Mouse (Mus musculus) urinary bladder, postnatal 4 days (tissue): ENCODE results near the gene Tgif1.
"Not testable (repeated sequence)": the region's sequence is repeated elsewhere in the genome, so short reads cannot be mapped to it uniquely, and the experiment has no call there.

Experiments used
- DNase-seq, 2 experiments: peaks; one replicate each; pipeline ENCODE4 v3.0.0; 2021 to 2022; ENCODE audit warnings: low spot score in 2 of 2

Gene Tgif1

DNA sequence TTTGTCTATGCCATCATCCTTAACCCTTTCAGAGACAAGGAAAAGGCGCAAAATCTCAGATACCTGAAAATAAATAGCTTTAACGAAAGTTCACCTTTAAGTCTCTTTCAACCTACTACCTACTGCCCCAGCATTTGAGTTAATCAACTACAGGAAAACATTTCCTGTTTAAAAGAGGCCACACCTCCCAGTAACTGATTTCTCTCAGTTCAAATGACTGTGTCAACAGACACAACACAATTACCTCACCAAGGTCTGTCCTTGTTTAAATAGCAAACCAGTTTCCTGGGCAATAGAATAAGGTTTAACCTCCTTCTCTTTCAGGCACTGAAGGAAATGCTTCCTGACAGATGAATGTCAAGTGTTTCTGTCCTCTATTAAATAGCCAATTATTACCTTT lies 7.8 kb downstream of the Tgif1 start:
- no peak for DNase-seq

DNA sequence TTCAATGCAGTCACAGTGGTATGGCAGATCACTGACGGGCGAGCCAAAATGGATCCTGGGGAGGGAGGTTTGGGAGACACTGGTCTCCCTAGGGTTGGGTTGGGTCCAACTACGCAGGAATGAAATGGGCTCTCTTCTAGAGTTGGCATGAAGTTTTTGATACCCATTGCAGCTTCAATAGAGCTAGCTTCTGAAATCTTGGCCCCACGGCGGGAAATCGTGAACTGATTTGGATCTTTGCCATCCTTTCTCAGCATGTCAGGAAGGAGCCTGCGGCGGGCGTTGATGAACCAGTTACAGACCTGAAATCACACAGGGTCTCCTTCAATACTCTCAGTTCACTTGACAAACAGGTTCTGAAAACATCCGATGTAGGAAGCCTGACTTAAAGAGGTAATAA lies 8.4 kb downstream of the Tgif1 start:
- DNase-seq, result no peak

DNA sequence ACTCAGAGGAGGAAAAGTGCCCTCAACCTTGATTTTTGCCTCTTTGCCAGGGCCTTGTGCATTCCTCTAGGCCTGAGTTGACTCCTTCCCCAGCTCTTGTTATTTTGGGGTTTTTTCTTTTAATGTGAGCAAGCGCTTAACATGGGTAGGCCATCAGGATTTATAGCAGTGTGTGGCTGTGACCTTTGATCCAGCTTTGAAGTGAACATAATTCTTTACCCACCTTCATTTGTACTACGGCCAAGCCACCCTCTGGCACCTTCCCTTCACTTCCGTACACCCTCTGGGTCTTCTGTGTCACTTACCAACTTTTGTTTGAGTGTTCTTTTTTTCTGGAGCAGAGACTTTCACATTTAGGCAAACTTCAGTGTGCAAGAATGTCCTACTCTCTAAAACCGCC lies 10.1 kb downstream of the Tgif1 start:
- DNase-seq, result no peak

DNA sequence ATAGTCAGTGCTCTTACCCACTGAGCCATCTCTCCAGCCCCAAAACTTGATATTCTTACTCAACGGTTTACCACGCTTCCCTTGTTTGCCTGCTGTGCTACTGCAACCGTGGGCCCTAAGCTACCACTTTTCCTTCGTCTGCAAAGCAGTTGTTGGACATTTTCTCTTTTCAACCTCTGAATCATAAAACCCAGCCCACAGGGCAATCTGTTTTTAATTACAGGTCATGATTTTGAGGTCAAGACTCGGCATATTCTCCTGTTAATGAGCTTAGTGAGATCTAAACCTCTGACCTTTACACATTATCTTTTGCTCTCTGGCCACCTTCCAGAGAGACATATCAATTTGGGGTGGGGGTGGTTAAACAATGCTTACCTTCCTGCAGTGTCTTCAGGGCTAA lies 14.8 kb downstream of the Tgif1 start:
- no peak for DNase-seq

DNA sequence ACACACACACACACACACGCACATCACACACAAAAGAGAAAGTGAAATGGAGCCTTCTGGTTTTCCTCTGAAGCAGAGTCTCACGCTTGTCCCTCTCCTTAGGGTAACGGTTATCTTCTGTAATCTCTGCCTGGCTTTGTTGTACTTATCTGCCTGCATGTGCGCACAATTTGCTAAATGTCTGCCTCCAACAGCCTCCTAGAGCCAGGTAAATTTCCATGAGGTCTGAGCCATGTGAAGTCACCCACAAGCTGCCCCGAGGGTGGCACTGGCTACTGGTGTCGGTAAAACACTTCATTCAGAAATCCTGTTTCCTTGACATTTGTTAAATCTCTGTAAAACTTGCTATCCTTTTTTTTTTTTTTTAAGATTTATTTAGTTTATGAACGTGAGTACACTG lies 15.3 kb downstream of the Tgif1 start:
- DNase-seq, result no peak

DNA sequence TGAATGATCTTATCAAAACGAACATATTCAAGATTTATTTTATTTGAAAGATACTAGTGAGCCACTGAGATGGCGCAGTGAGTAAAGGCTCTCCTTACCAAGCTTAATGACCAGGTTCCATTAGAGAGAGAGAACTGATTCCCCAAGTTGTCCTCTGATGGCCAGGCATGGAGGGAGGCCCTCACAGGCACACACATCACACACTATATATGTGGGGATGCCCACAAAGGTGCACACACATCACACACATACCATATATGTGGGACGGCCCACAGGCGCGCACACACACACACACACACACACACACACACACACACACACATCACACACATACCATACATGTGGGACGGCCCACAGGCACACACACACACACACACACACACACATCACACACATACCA lies 15.9 kb downstream of the Tgif1 start:
- not testable (repeated sequence) for DNase-seq

DNA sequence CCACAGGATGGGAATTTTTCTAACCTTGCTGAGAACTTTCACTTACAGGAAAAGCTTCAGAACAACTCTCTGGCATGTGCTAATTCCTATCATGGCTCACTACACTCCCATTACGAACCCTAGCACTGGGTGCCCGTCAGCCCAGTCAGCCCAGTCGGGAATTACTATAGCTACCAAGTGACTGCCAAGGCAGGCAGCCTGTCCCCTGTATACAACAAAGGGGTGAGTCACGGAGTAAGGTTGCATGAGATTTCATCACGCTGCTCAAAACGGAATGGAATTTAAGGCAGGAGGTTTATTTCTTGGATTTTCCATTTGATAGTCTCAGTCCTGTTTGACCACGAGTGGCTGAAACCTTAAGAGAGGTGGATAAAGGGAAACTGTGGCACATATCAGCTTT lies 16.5 kb downstream of the Tgif1 start:
- DNase-seq, result no peak

DNA sequence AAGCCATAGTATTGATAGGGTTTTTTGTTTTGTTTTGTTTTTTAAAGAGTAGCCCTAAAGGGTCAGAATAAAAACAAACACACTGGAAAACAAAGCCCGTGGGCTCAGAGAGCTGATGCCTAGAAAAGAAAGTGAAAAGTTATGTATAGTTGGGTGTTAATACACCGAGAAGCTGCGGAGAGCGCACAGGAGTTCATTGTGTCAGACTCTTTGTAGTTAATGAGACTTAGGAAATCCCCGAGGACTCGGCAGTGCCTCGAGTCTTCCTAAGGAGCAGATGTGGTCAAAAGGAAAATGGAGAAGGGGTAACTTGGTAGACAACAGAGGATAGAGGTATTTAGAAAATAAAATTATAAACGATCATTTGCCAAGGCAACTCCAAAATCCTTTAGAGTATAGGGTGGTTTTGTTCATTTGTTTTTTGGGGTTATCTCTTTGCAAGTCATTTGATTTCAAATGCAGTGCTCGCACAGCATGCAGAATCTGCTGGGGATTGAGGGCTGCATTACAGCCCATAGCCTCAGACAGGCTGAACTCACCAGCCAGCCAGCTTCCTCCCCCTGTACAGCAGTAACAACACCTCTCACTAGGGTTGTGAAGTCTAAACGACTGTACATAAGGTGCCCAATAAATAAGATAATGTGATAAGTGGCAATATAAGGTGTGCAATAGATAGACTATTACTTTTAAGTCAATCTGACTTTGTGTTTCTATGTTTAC lies 18.1 kb downstream of the Tgif1 start:
- no peak for DNase-seq

DNA sequence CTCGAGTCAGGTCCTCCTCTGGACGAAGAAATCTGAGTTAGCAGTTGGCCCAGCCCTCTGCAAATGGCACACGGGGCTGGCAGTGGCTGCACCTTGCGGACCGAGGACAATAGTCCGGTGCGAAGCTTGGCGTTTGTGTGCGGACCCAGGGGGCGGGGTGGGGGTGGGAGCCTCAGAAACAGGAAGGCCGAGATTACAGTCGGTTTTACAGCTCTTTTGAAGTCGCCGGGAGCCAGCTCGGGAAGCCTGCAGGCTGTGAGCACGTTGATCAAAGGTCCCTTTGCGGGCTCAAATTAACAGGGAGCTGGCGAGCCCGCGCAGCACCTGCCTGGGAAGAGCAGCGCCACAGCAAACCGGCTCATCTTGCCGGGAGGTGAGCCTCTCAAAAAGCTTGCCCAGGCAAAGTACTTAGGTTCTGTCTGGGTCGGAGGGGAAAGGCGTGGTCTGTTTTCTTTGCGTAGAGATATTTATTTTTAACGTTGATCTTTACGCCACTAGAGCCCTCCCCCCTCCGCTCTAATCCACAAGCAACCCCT lies 18.8 kb downstream of the Tgif1 start:
- no peak for DNase-seq

DNA sequence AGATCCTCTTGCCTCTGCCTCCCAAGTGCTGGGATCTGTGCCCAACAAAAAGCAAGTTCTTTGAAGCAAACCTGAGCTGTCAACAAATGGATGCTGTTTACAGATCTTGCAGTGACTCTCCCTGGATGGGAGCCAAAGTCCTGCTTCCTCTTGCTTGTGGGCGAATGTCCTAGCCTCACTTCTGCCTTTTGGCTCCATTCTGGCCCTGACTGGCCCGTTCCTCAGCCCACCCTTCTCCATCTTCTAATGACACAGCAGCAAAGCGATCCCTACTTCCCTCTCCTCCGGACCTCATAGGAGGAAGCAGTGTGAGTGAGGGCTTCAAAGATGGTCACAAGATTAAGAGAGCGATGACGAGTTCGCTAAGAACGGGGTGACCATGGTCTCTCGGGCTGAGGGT lies 20.8 kb downstream of the Tgif1 start:
- DNase-seq, result no peak

DNA sequence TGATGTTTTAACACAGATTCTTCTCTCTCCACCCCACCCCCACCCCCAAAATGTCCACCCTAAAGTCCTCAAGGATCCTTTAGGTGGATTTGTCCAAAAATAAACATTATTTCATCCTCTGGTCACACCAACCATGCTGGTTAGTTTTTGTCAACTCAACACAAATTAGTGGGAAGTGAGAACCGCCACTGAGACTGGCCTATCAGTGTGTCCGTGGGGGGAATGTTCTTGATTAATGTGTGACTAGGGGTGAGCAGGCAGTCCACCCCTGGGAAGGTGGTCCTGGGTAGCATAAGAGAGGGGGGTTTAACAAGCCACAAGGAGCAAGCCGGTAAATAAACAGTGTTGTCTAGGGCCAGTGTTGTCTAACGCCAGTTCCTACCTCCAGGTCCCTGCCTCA lies 21.8 kb downstream of the Tgif1 start:
- DNase-seq, result no peak

DNA sequence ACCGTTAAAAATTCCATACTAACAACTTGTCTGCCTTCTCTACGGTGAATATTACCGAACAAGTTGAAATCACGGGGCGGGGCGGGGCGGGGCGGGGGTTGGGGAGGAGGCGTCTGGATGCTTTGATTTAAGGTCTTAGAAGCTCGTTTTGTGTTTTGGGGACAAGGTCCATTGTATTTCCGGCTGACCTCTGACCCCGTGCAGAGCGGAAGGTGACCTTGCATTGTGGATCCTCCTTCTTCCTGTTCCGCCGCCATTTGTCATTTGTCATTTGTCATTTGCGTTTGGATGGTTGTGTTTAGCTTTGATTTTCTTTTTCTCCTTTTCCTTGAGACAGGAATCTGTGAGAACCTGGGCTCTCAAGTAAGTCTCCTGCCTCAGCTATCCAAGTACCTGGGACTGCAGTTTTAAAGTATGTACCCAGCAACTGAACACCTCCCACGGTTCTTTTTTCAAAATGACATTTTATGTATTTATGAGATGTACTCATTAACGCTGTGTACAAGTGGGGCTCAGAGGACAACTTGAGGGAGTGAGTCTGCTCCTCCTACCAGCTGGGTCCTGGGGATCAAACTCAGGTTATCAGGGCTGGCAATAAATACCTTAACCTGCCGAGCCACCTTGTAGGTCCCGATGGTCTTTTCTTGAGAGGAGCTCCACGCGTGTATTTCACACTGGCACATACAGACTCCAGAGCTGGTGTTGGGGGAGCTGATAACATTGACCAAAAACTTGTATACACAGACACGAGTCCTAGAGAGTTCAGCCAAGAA lies 23.2 kb downstream of the Tgif1 start:
- no peak for DNase-seq

DNA sequence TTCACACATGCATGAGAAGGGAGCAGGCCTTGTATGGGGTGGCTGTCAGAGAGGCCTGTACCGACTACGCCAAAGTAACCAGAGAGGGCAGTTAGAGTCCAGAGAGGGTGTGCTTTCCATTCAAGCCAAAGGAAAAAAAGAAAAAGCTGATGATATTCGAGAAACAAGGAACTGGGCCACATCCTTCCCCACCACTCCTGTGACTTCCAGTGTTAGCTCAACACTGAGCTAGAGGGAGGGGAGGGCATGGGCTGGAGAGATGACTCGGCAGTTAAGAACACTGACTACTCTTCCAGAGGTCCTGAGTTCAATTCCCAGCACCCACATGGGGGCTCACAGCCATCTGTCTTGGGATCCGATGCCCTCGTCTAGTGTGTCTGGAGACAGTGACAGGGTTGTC lies 24.1 kb downstream of the Tgif1 start:
- DNase-seq, result no peak

DNA sequence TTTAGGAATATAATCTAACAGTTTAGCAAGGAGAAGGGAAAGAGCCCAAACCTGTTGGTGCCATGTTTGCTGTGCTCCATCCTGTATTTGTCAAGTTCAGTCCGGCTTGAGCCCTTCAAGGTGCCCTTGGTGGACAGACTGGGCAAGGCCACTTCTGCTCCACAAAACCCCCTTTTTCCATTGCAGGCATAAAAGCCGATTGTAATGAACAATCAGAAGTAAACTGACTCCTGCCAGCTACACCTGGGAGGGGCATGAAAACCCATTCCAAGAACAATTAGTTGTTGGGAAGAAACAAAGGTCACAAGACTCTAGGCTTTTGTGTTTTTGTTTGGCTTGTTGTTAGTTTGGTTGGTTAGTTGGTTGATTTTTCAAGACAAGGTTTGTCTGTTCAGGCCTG lies 24.8 kb downstream of the Tgif1 start:
- DNase-seq, result no peak

DNA sequence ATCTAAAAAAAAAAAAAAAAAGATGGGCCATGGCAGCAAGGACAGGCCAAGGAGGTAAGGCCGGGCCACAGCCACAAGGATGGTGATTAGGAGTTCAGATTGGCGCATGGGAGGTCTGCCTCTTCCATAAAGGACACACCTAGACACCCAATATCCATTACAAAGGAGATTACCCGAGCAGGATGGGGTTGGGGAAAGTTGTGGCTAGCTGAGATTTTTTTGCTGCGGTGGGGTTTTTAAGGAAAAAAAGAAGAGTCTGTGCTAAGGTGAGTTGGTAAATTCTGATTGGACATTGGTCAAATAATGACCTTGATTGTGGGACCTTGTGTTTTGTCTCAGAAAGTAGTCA lies 25.2 kb downstream of the Tgif1 start:
- no peak for DNase-seq

DNA sequence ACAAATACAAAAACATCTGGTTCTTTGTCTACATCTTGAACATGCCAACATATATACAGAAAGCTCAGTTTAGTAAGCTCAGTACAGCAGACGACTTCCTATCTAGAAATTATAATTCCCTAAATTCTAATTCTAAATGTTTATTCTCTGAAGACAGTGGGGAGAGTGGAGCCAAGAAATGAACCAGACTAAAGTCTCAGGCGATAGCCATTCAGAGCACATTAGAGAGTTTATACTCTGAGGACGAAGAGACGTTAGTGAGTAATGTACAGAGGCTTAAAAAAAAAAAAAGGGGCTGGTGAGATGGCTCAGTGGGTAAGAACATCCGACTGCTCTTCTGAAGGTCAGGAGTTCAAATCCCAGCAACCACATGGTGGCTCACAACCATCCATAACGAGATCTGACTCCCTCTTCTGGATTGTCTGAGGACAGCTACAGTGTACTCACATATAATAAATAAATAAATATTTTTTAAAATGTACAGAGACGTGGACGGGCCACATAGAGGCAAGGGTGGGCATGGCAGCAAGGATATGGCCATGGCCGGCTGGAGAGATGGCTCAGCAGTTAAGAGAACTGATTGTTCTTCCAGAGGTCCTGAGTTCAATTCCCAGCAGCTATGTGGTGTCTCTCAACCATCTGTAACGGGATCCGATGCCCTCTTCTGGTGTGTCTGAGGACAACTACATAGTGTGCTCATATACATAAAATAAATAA lies 25.7 kb downstream of the Tgif1 start:
- not testable (repeated sequence) for DNase-seq

DNA sequence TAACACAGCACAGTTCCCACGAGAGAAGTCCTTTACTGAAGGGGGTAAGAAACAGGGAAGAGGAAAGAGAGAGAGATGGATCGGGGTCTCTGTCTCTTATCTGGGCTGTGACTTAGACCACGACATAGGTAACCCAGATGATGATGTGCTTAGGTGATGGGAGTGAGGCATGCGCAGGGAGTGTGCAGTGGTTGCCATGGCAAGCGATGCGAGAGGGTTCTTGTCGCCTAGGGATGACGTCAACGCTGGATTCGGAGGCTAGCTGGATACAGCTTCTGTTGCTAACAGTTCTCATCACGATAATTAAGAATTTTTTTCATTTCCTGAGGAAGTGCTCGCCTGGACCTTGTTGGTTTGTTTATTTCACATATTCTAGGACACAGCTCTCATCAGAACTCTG lies 27.1 kb downstream of the Tgif1 start:
- DNase-seq, result no peak

DNA sequence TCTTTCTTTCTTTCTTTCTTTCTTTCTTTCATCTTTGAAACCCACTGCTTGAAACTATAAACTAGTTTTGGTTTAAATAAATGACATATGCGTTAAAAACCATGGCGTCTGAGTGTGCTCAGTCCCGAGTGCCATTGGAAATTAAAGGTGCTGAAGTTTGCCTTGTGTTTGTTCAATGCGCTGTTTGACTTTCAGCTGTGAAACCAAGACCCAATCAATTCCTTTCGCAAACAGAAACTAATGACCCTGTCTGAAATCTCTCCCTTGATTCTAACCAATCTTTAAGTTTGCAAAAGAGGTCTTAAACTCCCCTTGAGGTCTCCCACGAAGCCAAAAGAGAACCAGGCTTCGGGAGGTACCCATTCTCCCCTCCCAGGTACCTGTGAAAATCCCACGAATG lies 30.3 kb downstream of the Tgif1 start:
- no peak for DNase-seq

DNA sequence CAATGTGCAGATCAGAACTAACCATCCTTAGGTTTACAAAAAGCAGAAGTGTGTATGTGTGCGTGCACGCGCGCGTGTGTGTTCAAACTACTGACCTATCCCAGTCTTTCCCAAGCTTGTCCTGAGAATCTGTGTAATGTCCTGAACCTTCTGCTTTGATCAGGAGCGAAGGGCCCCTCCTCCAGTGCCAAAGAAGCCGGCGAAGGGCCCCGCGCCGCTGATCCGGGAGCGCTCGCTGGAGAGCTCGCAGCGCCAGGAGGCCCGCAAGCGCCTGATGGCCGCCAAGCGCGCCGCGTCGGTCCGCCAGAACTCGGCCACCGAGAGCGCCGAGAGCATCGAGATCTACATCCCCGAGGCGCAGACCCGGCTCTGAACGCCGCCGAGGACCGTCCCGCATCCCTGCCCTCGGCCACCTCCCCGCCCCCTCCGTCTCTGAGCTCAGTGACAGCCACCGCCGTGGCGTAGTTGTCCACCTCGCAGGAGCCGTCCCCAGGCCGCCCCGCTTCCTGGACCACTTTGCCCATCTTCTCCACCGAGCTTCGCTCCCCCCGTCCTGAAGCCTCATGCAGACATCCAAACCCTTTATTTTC lies 35.4 kb downstream of the Tgif1 start:
- DNase-seq, result no peak

DNA sequence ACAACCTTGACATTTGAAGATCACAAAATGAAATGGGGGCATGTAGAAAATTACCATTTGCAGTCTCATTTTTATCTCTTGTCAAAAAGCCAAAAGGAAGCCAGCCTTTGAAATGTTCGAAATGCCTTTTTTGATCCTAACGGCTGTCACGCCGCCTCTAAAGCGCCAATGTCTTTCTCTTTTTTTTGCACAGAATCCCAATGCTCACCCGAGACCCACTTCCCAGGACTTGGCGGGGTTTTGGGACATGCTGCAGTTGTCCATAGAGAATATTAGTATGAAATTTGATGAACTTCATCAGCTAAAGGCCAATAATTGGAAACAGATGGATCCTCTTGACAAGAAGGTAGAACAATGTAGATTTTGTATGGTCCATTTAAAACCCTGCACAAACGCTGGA lies 38.3 kb downstream of the Tgif1 start:
- DNase-seq, result no peak

DNA sequence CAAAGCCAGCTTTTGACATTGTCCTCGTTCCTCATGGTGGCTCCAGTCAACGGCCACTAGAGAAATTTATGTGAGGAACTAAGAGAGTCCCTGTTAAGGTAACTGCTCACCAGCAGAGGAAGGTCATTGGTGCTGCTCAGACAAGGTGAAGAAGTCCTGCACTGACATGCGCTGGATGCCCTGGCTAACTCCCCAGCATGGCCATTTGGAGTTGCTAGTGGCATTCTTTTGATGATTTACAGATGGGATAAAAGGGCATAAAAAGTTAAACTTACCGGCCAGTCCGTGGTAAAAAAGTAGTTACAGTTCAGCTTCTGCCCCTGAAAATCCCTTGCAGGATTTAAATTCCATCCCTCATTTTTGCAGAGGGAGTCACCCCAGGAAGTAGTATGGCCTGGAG lies 42.6 kb downstream of the Tgif1 start:
- DNase-seq, result no peak

DNA sequence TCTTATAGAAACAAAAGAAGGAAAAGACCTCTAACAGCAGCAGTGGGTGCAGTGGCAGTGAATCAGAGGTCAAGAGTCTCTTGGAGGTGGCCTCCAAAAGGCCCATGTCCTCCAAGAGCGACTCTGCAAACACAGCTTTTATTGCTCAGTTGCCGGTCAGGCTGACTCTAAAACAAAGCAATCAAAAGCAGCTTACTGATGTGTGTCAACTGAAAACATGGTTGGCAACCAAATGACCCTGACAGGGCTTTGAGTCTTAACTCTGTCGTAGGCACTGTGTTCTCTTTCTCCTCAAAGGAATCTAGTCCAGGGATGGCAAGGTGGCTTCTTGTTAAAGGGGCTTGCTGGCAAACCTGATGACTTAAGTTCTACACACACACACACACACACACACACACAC lies 43.6 kb downstream of the Tgif1 start:
- no peak for DNase-seq
